Mouse (Mus musculus) layer of hippocampus, postnatal 14 days (tissue): ENCODE results near the gene Hykk. TPM values are rescaled to one million over a fixed set of nuclear protein-coding genes. Genes with fewer than 3 reads are reported as not detected.
A peak's percentile ranks its signal among the peaks of the same experiment; 100 is the strongest.

Experiments
- DNase-seq, 2 experiments: peaks; one replicate each; pipeline ENCODE4 v3.0.0; 2021 to 2022; ENCODE audit warnings: low spot score in 2 of 2, mixed read lengths in 1 of 2
- total RNA-seq, 2 experiments: library from RNA; stranded (reverse); gene quantifications; 2 replicates each; pipeline ENCODE4 v1.2.3; 2021

Gene Hykk
- total RNA-seq, 2 experiments from 2014 or later = 2.1 to 2.8 TPM

- DNase-seq = no peak
Measured at GRCm38 (mm10) chr9:54969972-54970637, 53.0 kb downstream of the Hykk start.

DNA sequence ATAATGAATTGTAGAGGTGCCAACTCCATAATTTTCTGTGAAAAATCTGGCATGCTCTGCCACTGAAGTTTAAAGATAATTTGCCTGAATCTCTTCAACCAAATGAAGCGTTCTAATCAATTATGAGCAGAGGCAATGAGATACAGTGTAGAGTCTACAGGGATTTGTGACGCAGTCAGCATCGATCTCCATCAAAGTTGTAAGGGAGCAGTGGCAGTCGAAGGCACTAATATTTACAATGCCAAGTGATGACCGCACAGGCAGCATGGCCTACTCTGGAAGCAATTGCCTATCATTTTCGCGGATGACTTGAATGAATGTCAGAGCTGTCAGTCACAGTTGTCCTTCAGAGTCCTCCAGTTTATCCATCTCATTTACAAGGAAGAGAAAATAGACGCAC, 63.6 kb downstream of the Hykk start, which contains the start of gene Chrna5:
TSS of gene Chrna5 (plus strand) at position 207 of the 400 bp plus-strand sequence.
- no peak for DNase-seq

- peak in 1 of 2 experiments; percentile 16 for DNase-seq
Measured at GRCm38 (mm10) chr9:54981291-54982191, 64.5 kb downstream of the Hykk start.

DNA sequence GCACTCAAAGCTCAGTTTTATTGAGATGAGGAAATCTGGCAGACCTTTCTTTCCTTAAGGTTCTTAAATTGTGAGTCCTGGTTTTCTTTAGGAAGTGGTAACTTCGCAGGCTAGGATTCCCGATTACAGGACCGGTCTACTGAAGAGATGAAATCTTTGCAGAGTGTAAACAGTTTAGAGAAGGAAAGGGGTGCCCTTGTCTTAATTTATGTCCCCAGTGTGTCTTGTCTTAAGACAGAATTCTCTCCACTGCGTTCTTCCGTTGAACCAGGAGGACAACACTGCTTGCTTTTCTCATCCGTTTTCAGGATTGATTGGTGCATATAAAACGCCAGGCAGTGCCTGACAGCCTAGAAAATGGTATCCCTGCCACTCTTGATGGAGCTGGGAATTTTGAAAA, 65.3 kb downstream of the Hykk start:
- no peak for DNase-seq

DNA sequence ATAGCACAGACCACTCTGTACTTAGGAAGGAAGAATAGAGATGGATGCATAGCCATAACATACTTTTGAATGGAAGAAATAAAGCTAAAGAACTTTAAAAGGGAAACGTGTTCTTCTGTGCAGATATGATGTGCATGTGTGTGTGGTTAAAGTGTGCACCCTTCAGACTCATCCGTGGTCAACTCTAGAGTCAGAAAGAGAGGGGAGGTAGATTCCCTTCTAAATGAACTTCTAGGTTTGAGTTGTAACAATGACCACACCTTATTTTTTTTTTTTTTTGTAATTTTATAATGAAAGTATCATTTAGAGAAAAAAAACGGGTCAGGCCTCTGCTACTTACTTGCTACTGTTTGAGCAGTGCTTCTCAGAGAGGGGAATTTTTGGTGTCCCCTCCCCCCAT, 73.3 kb downstream of the Hykk start:
- no peak for DNase-seq

- no peak for DNase-seq
Measured at GRCm38 (mm10) chr9:54994381-54994780, 77.3 kb downstream of the Hykk start.

GRCm38 (mm10) chr9:54995645-54996044, 78.6 kb downstream of the Hykk start:
- DNase-seq = no peak

Other genes with a start within 250 kb of the Hykk start
- gene Dnaja4, start 218.4 kb upstream of the Hykk start, total RNA-seq = 10 to 100 TPM; 25.6 to 30.8 TPM
- gene Wdr61, start 182.8 kb upstream of the Hykk start, total RNA-seq = 10 to 100 TPM; 53.8 to 59.3 TPM
- gene Crabp1, start 152.5 kb upstream of the Hykk start, total RNA-seq = 1 to 10 TPM; 3.6 to 4.4 TPM
- 10 to 100 TPM; 64.6 to 65.9 TPM for gene Ireb2, start 53.5 kb upstream of the Hykk start, total RNA-seq
- gene Psma4, start 33.5 kb downstream of the Hykk start, total RNA-seq = 100 to 1,000 TPM; 137 to 138 TPM
- gene AY074887, start 33.7 kb downstream of the Hykk start, total RNA-seq = not detected
- 10 to 100 TPM in 1 of 2 experiments, 1 to 10 TPM in 1; 8.6 to 10.6 TPM for gene Chrna5, start 63.6 kb downstream of the Hykk start, total RNA-seq
- gene Chrna3, start 109.3 kb downstream of the Hykk start, total RNA-seq = 1 to 10 TPM in 1 of 2 experiments, under 1 TPM in 1; 0.71 to 1.2 TPM
- under 1 TPM in 1 of 2 experiments, not detected in 1; 0.28 TPM for gene Chrnb4, start 131.5 kb downstream of the Hykk start, total RNA-seq
- 10 to 100 TPM; 49.2 to 55.2 TPM for gene Ube2q2, start 231.6 kb downstream of the Hykk start, total RNA-seq